Mouse (Mus musculus) embryonic facial prominence, embryonic 10.5 days (tissue): ENCODE measurements around the gene Pnpla1. TPM values are rescaled to one million over a fixed set of nuclear protein-coding genes. Genes with fewer than 3 reads are reported as not detected.
"Not testable (repeated sequence)": the region's sequence is repeated elsewhere in the genome, so short reads cannot be mapped to it uniquely, and the experiment has no call there.

Experiments used
- DNase-seq: peaks from one replicate; pipeline ENCODE4 v3.0.0-alpha.2; 2017; ENCODE audit warnings: low spot score
- H3K27ac ChIP-seq: fragments of 300-500 bp; sonication (generic); replicated peaks from 2 replicates; pipeline ENCODE4 v1.5.1; 2016; ENCODE audit warnings: mild to moderate bottlenecking
- H3K27me3 ChIP-seq: fragments of 300-500 bp; sonication (generic); replicated peaks from 2 replicates; pipeline ENCODE4 v1.6.1; 2016; ENCODE audit warnings: low read depth, mild to moderate bottlenecking; ENCODE audit not compliant: poor library complexity, severe bottlenecking
- H3K36me3 ChIP-seq: fragments of 300-500 bp; sonication (generic); replicated peaks from 2 replicates; pipeline ENCODE4 v1.6.1; 2016; ENCODE audit warnings: mild to moderate bottlenecking, moderate library complexity
- H3K4me1 ChIP-seq: fragments of 300-500 bp; sonication (generic); 2 replicates; pipeline ENCODE4 v1.6.1; 2016
- H3K4me3 ChIP-seq: fragments of 300-500 bp; sonication (generic); 2 replicates; pipeline ENCODE4 v1.5.1; 2016; ENCODE audit warnings: mild to moderate bottlenecking, moderate library complexity
- H3K9me3 ChIP-seq: fragments of 300-500 bp; sonication (generic); 2 replicates; pipeline ENCODE4 v1.6.1; 2016; ENCODE audit warnings: mild to moderate bottlenecking
- WGBS: fragments of 180-500 bp; shearing (Covaris S2); methylation state at CpG from one replicate; pipeline ENCODE4 v1.1.7; 2016; 5-methylcytosine and 5-hydroxymethylcytosine counted together
- polyA plus RNA-seq: library from polyadenylated mRNA; unstranded; fragments of >200 nt; fragmentation: Nextera tagmentation; extraction: Ambion mirVana; gene quantifications from 2 replicates; pipeline ENCODE4 v1.2.1, GENCODE M21; 2016

Gene Pnpla1
- polyA plus RNA-seq, 1 experiment from 2014 or later: 0.09 TPM

- no peak overlapping the region for H3K4me3 ChIP-seq
- 0 out of 2 replicates have a peak, but pooled peaks cover under 1% of the 10 kb centered on the region for H3K4me1 ChIP-seq
- WGBS: 91% methylated on average over 6 of the region's 6 CpGs
- H3K27ac ChIP-seq: no peak overlapping the region
- no peak for DNase-seq
- no peaks in the 10 kb centered on the region for H3K27me3 ChIP-seq
- H3K36me3 ChIP-seq: peaks cover 100% of the 10 kb centered on the region
- no peaks in the 10 kb centered on the region for H3K9me3 ChIP-seq
These were observed 32.7 kb upstream of the Pnpla1 start for GRCm38 (mm10) chr17:28825359-28826041.

DNA sequence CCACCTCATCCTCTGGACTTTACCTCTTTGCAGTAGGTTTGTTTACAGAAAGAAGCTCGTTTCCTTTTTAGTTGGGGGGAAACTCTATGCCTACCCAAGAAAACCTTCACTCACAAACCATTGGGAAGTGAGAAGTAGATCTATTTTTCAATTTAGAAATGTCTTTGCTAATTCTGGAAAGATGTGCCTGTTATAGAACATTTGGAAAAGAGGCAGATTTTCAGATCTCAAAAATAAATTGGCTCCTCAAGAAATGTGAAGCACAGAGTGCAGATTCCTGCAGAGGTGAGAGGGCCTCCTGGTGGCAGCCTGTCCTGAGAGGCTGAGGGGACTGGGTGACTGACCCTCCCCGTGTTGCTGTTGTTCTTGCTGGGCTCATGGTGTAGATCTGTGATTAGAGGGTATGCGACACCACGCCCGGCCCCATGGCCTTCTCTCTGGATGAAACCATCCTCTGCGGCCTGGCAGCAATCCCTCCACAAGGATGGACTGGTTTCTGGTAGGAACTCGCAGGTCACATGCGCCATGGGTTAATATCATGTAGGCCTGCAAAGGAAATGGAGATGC, 30.5 kb upstream of the Pnpla1 start:
- no peak overlapping the region for H3K27ac ChIP-seq
- no peak for DNase-seq
- H3K4me1 ChIP-seq: peaks cover 10% of the 10 kb centered on the region; the same call in 1 of the 2 replicates
- peaks cover 100% of the 10 kb centered on the region for H3K36me3 ChIP-seq
- H3K27me3 ChIP-seq: no peaks in the 10 kb centered on the region
- no peaks in the 10 kb centered on the region for H3K9me3 ChIP-seq
- WGBS: 92% methylated on average over 8 of the region's 8 CpGs
- H3K4me3 ChIP-seq: no peak overlapping the region

GRCm38 (mm10) chr17:28829120-28829519, 29.1 kb upstream of the Pnpla1 start:
- no peak overlapping the region for H3K4me3 ChIP-seq
- peaks cover 10% of the 10 kb centered on the region; the same call in 1 of the 2 replicates for H3K4me1 ChIP-seq
- WGBS: 88% methylated on average over 14 of the region's 14 CpGs
- peaks cover 100% of the 10 kb centered on the region for H3K36me3 ChIP-seq
- H3K9me3 ChIP-seq: no peaks in the 10 kb centered on the region
- no peak for DNase-seq
- no peak overlapping the region for H3K27ac ChIP-seq
- no peaks in the 10 kb centered on the region for H3K27me3 ChIP-seq

- no peak for DNase-seq
- Histone ChIP-seq H3K4me1 (peaks cover 10% of the 10 kb centered on the region; the same call in 1 of the 2 replicates), H3K9me3 (no peaks in the 10 kb centered on the region), H3K27ac (0 out of 2 replicates have a peak overlapping the region, but pooled peaks have one; percentile 14), H3K4me3 (no peak overlapping the region), H3K27me3 (no peaks in the 10 kb centered on the region), H3K36me3 (peaks cover 100% of the 10 kb centered on the region)
- WGBS: 81% methylated on average over 8 of the region's 8 CpGs
These were observed 27.1 kb upstream of the Pnpla1 start for GRCm38 (mm10) chr17:28831065-28831464.

DNA sequence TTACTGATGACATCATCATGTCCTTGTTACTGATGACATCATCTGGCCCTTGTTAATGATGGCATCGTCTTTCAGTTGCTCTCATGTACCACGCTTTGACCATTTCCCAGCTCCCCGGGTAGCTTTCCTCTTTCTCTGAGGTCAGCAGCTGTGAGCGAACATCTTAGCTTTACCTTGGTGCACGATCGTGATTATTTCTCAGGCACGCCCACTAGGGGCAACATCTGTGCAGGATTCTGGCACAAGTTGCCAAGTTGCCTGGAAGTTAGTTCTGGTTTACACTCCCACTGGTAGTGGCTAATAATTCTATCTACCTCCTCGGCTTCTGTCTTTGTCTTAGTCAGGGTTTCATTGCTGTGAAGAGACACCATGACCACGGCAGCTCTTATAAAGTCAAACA, 26.2 kb upstream of the Pnpla1 start:
- peaks cover 100% of the 10 kb centered on the region for H3K36me3 ChIP-seq

GRCm38 (mm10) chr17:28832875-28833274, 25.3 kb upstream of the Pnpla1 start:
- Histone ChIP-seq H3K27me3 (no peaks in the 10 kb centered on the region), H3K4me3 (no peak overlapping the region), H3K36me3 (peaks cover 100% of the 10 kb centered on the region), H3K27ac (no peak overlapping the region), H3K4me1 (peaks cover 10% of the 10 kb centered on the region; the same call in 1 of the 2 replicates), H3K9me3 (no peaks in the 10 kb centered on the region)
- 91% methylated on average over 3 of the region's 3 CpGs for WGBS
- DNase-seq: no peak

More for the DNA sequence above, 26.2 kb upstream of the Pnpla1 start:
- H3K27me3 ChIP-seq: no peaks in the 10 kb centered on the region
- 89% methylated on average over 9 of the region's 9 CpGs for WGBS
- H3K4me3 ChIP-seq: no peak overlapping the region
- DNase-seq: no peak
- H3K4me1 ChIP-seq: peaks cover 10% of the 10 kb centered on the region; the same call in 1 of the 2 replicates
- H3K9me3 ChIP-seq: no peaks in the 10 kb centered on the region
- H3K27ac ChIP-seq: no peak overlapping the region

GRCm38 (mm10) chr17:28834676-28835075, 23.5 kb upstream of the Pnpla1 start:
- Histone ChIP-seq H3K36me3 (peaks cover 100% of the 10 kb centered on the region), H3K4me3 (no peak overlapping the region), H3K9me3 (no peaks in the 10 kb centered on the region), H3K27ac (no peak overlapping the region), H3K4me1 (peaks cover 10% of the 10 kb centered on the region; the same call in 1 of the 2 replicates), H3K27me3 (no peaks in the 10 kb centered on the region)
- DNase-seq: no peak
- WGBS: 81% methylated on average over 10 of the region's 10 CpGs

GRCm38 (mm10) chr17:28837840-28838239, 20.4 kb upstream of the Pnpla1 start:
- Histone ChIP-seq H3K4me3 (no peak overlapping the region), H3K27me3 (no peaks in the 10 kb centered on the region), H3K36me3 (peaks cover 89% of the 10 kb centered on the region), H3K9me3 (no peaks in the 10 kb centered on the region; the same call in 1 of the 2 replicates), H3K27ac (no peak overlapping the region), H3K4me1 (no peaks in the 10 kb centered on the region)
- no peak for DNase-seq
- 94% methylated on average over 7 of the region's 7 CpGs for WGBS

- WGBS: 97% methylated on average over 4 of the region's 4 CpGs
- H3K9me3 ChIP-seq, H3K4me1 ChIP-seq, DNase-seq, H3K27ac ChIP-seq, H3K4me3 ChIP-seq, H3K27me3 ChIP-seq: not testable (repeated sequence)
- peaks cover 48% of the 10 kb centered on the region for H3K36me3 ChIP-seq
These were observed 16.3 kb upstream of the Pnpla1 start for GRCm38 (mm10) chr17:28841947-28842346.

GRCm38 (mm10) chr17:28843665-28844064, 14.5 kb upstream of the Pnpla1 start:
- H3K27ac ChIP-seq: no peak overlapping the region
- DNase-seq: no peak
- H3K4me1 ChIP-seq: peaks cover 6% of the 10 kb centered on the region; the same call in 1 of the 2 replicates
- no peak overlapping the region for H3K4me3 ChIP-seq
- 86% methylated on average over 5 of the region's 5 CpGs for WGBS
- H3K36me3 ChIP-seq: peaks cover 31% of the 10 kb centered on the region
- no peaks in the 10 kb centered on the region; the same call in 1 of the 2 replicates for H3K9me3 ChIP-seq
- no peaks in the 10 kb centered on the region for H3K27me3 ChIP-seq

- H3K27ac ChIP-seq: no peak overlapping the region
- H3K9me3 ChIP-seq: no peaks in the 10 kb centered on the region
- no peaks in the 10 kb centered on the region for H3K27me3 ChIP-seq
- H3K4me3 ChIP-seq: no peak overlapping the region
- no peaks in the 10 kb centered on the region for H3K36me3 ChIP-seq
- WGBS: 67% methylated on average over 11 of the region's 11 CpGs
- H3K4me1 ChIP-seq: peaks cover 6% of the 10 kb centered on the region; the same call in 1 of the 2 replicates
- no peak for DNase-seq
These were observed 11.1 kb upstream of the Pnpla1 start for GRCm38 (mm10) chr17:28846974-28847617.

DNA sequence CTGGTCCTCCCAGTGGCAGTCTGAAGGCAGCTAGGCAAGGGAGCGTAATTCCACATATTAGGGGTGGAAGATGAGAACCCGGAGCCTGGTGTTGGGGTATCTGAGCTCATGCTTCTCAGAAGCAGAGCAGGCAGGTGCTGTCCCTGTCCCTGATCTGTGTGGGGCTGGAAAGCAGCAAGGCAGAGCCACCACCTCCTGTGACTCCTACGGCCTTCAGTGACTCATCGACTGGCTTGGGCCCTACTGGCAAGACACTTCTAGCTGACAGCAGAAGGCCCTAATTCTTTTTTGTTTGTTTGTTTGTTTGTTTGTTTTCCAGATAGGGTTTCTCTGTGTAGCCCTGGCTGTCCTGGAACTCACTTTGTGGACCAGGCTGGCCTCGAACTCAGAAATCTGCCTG, 7.7 kb upstream of the Pnpla1 start:
- 89% methylated on average over 5 of the region's 5 CpGs for WGBS
- H3K27ac ChIP-seq: no peak overlapping the region
- H3K9me3 ChIP-seq: no peaks in the 10 kb centered on the region
- H3K4me1 ChIP-seq: peaks cover 6% of the 10 kb centered on the region; the same call in 1 of the 2 replicates
- H3K36me3 ChIP-seq: no peaks in the 10 kb centered on the region
- H3K4me3 ChIP-seq: no peak overlapping the region
- no peaks in the 10 kb centered on the region for H3K27me3 ChIP-seq
- no peak for DNase-seq
